Mouse (Mus musculus) mature B cell (primary cell): Measurements from ENCODE around the gene Slc2a6.

Source experiments
- in situ Hi-C: fragments of 300-500 bp; cut with MboI; formaldehyde crosslinking; loops from 2 replicates; pipeline ENCODE4 v1.14.3; 2019

Slc2a6 gene

GRCm38 (mm10) chr2:27027618-27028436, at the start of gene Slc2a6:
Gene Slc2a6 (minus strand): TSS chr2:27027998.
- in situ Hi-C loops = no loop called here

- in situ Hi-C loops = loop anchor here (10.0 kb wide), 1 partner anchor 159 kb away; no protein-coding TSS in a partner anchor
These were observed 47.7 kb upstream of the Slc2a6 start for GRCm38 (mm10) chr2:27075485-27075884.

GRCm38 (mm10) chr2:27074804-27075203, 47.0 kb upstream of the Slc2a6 start:
- in situ Hi-C loops = loop anchor here (10.0 kb wide), 1 partner anchor 160 kb away; no protein-coding TSS in a partner anchor

GRCm38 (mm10) chr2:27073407-27073806, 45.6 kb upstream of the Slc2a6 start:
- in situ Hi-C loops = loop anchor here (10.0 kb wide), 1 partner anchor 161 kb away; no protein-coding TSS in a partner anchor

GRCm38 (mm10) chr2:27071978-27072377, 44.2 kb upstream of the Slc2a6 start, which contains the start of gene Mymk:
Gene Mymk (minus strand): TSS chr2:27072179.
- in situ Hi-C loops = loop anchor here (10.0 kb wide), 1 partner anchor 163 kb away; no protein-coding TSS in a partner anchor

GRCm38 (mm10) chr2:27071137-27071536, 43.3 kb upstream of the Slc2a6 start:
- in situ Hi-C loops = loop anchor here (10.0 kb wide), 1 partner anchor 164 kb away; no protein-coding TSS in a partner anchor

- in situ Hi-C loops = loop anchor here (10.0 kb wide), 1 partner anchor 164 kb away; no protein-coding TSS in a partner anchor
These were observed 42.5 kb upstream of the Slc2a6 start for GRCm38 (mm10) chr2:27070247-27070813.

- in situ Hi-C loops = loop anchor here (10.0 kb wide), 1 partner anchor 165 kb away; no protein-coding TSS in a partner anchor
These were observed 41.8 kb upstream of the Slc2a6 start for GRCm38 (mm10) chr2:27069646-27070045.

GRCm38 (mm10) chr2:27067996-27068395, 40.2 kb upstream of the Slc2a6 start:
- in situ Hi-C loops = no loop called here

- in situ Hi-C loops = no loop called here
These were observed 39.3 kb upstream of the Slc2a6 start for GRCm38 (mm10) chr2:27067124-27067523.

GRCm38 (mm10) chr2:27059187-27059586, 31.4 kb upstream of the Slc2a6 start:
- in situ Hi-C loops = no loop called here

GRCm38 (mm10) chr2:27058751-27059150, 31.0 kb upstream of the Slc2a6 start:
- in situ Hi-C loops = no loop called here

- in situ Hi-C loops = no loop called here
These were observed 30.5 kb upstream of the Slc2a6 start for GRCm38 (mm10) chr2:27058251-27058650.

- in situ Hi-C loops = loop anchor here (10.0 kb wide), 1 partner anchor 185 kb away; no protein-coding TSS in a partner anchor
These were observed 21.6 kb upstream of the Slc2a6 start for GRCm38 (mm10) chr2:27049408-27049807.

GRCm38 (mm10) chr2:27045979-27046770, 18.4 kb upstream of the Slc2a6 start:
- in situ Hi-C loops = loop anchor here (10.0 kb wide), 1 partner anchor 189 kb away; no protein-coding TSS in a partner anchor

GRCm38 (mm10) chr2:27044641-27045040, 16.8 kb upstream of the Slc2a6 start:
- in situ Hi-C loops = loop anchor here (10.0 kb wide), 1 partner anchor 190 kb away; no protein-coding TSS in a partner anchor

GRCm38 (mm10) chr2:27044166-27044565, 16.4 kb upstream of the Slc2a6 start:
- in situ Hi-C loops = loop anchor here (10.0 kb wide), 1 partner anchor 191 kb away; no protein-coding TSS in a partner anchor

- in situ Hi-C loops = loop anchor here (10.0 kb wide), 1 partner anchor 191 kb away; no protein-coding TSS in a partner anchor
These were observed 15.7 kb upstream of the Slc2a6 start for GRCm38 (mm10) chr2:27043461-27043860.

- in situ Hi-C loops = loop anchor here (10.0 kb wide), 1 partner anchor 193 kb away; no protein-coding TSS in a partner anchor
These were observed 14.5 kb upstream of the Slc2a6 start for GRCm38 (mm10) chr2:27042131-27042844.

- in situ Hi-C loops = loop anchor here (10.0 kb wide), 1 partner anchor 104 kb away; the partner anchor contains the start of genes Stkld1 and Surf4
These were observed 11.5 kb upstream of the Slc2a6 start for GRCm38 (mm10) chr2:27039286-27039685.
